Mouse (Mus musculus) frontal cortex, adult 2 months (tissue): ENCODE data around the gene Fance. TPM values are rescaled to one million over a fixed set of nuclear protein-coding genes. Genes with fewer than 3 reads are reported as not detected.
A peak's percentile ranks its signal among the peaks of the same experiment; 100 is the strongest.
"Not testable (repeated sequence)": the region's sequence is repeated elsewhere in the genome, so short reads cannot be mapped to it uniquely, and the experiment has no call there.

Experiments used
- DNase-seq, 2 experiments: peaks; one replicate each; pipeline ENCODE4 v3.0.0; 2022; ENCODE audit warnings: low spot score in 1 of 2; ENCODE audit errors: extremely low spot score in 1 of 2
- polyA plus RNA-seq: library from polyadenylated mRNA; depleted of rRNA; stranded (reverse); fragments of >200 nt; gene quantifications from 2 replicates; pipeline ENCODE4 v1.2.3, GENCODE M21; 2012

Gene Fance
- polyA plus RNA-seq, 1 experiment: 16.9 TPM

GRCm38 (mm10) chr17:28323786-28324185, 10.5 kb downstream of the Fance start:
- no peak for DNase-seq

- not testable (repeated sequence) for DNase-seq
Observed at GRCm38 (mm10) chr17:28324416-28324815, 11.1 kb downstream of the Fance start.

GRCm38 (mm10) chr17:28325751-28326150, 12.4 kb downstream of the Fance start:
- no peak for DNase-seq

GRCm38 (mm10) chr17:28326951-28327350, 13.6 kb downstream of the Fance start:
- DNase-seq: no peak

- peak; percentile 33 to 59 for DNase-seq
Observed at GRCm38 (mm10) chr17:28327673-28328325, 14.5 kb downstream of the Fance start.

- peak; percentile 87 to 98 for DNase-seq
Observed at GRCm38 (mm10) chr17:28328366-28328928, 15.1 kb downstream of the Fance start, which contains the start of gene Rpl10a. Rpl10a (plus strand) TSS chr17:28328471.

GRCm38 (mm10) chr17:28328946-28329345, 15.6 kb downstream of the Fance start:
- no peak for DNase-seq

- no peak for DNase-seq
Observed at GRCm38 (mm10) chr17:28329503-28330231, 16.3 kb downstream of the Fance start.

GRCm38 (mm10) chr17:28330232-28330546, 16.9 kb downstream of the Fance start:
- DNase-seq: no peak

- not testable (repeated sequence) for DNase-seq
Observed at GRCm38 (mm10) chr17:28330590-28330989, 17.3 kb downstream of the Fance start.

GRCm38 (mm10) chr17:28331241-28332112, 18.2 kb downstream of the Fance start:
- DNase-seq: no peak

- DNase-seq: no peak
Observed at GRCm38 (mm10) chr17:28332113-28332914, 19.0 kb downstream of the Fance start.

GRCm38 (mm10) chr17:28332915-28333546, 19.7 kb downstream of the Fance start:
- no peak for DNase-seq

GRCm38 (mm10) chr17:28335267-28335666, 21.9 kb downstream of the Fance start:
- no peak for DNase-seq

- no peak for DNase-seq
Observed at GRCm38 (mm10) chr17:28337547-28337946, 24.2 kb downstream of the Fance start.

- no peak for DNase-seq
Observed at GRCm38 (mm10) chr17:28340578-28340977, 27.3 kb downstream of the Fance start.

GRCm38 (mm10) chr17:28341091-28341490, 27.8 kb downstream of the Fance start:
- peak in 1 of 2 experiments; percentile 46 for DNase-seq

- no peak for DNase-seq
Observed at GRCm38 (mm10) chr17:28344050-28344607, 30.8 kb downstream of the Fance start.

- no peak for DNase-seq
Observed at GRCm38 (mm10) chr17:28344670-28345069, 31.4 kb downstream of the Fance start.
